ENCODE assay signal across 21 mouse cellular contexts in genomic region chr17:47622912-47623554, GRCm38 (mm10).
"Had no signal": no experiment of that assay in that cellular context is flagged by ENCODE, and none has a peak within 500 bp of the region (broad histone marks: within the 10 kb centered on the region; RNA-seq: fewer than 3 reads in every experiment).

No protein-coding gene starts in this region.

- H3K4me1 ChIP-seq: midbrain, embryonic 12.5 days; midbrain, embryonic 15.5 days; stomach, embryonic 15.5 days had no signal

- H3K9me3 ChIP-seq: kidney, embryonic 15.5 days; limb, embryonic 13.5 days; midbrain, embryonic 12.5 days; midbrain, embryonic 15.5 days; neural tube, embryonic 12.5 days; neural tube, embryonic 15.5 days; stomach, embryonic 15.5 days had no signal

- ATAC-seq: liver, postnatal 0 days; lung, postnatal 0 days; midbrain, embryonic 15.5 days had no signal

- DNase-seq: kidney, postnatal 10 days; kidney, postnatal 36 days; left cerebral cortex, postnatal 4 days; liver, postnatal 0 days; lung, embryonic 14.5 days; right cerebral cortex, adult 18-20 months; right cerebral cortex, postnatal 14 days; right cerebral cortex, postnatal 4 days; spleen, adult 18-20 months; thymus, postnatal 25 days had no signal

- H3K27ac ChIP-seq: kidney, embryonic 15.5 days; limb, embryonic 13.5 days; liver, embryonic 14.5 days; macrophage; midbrain, embryonic 12.5 days; midbrain, embryonic 15.5 days; neural tube, embryonic 12.5 days; neural tube, embryonic 15.5 days; stomach, embryonic 15.5 days had no signal

- H3K4me3 ChIP-seq: kidney, embryonic 15.5 days; limb, embryonic 13.5 days; midbrain, embryonic 12.5 days; midbrain, embryonic 15.5 days; neural tube, embryonic 12.5 days; neural tube, embryonic 15.5 days; stomach, embryonic 15.5 days had no signal

- H3K27me3 ChIP-seq: kidney, embryonic 15.5 days; limb, embryonic 13.5 days; midbrain, embryonic 12.5 days; midbrain, embryonic 15.5 days; neural tube, embryonic 12.5 days; neural tube, embryonic 15.5 days; stomach, embryonic 15.5 days had no signal

- H3K9ac ChIP-seq: kidney, embryonic 15.5 days; limb, embryonic 13.5 days; liver, embryonic 14.5 days; liver, postnatal 0 days; lung, embryonic 14.5 days; midbrain, embryonic 12.5 days; midbrain, embryonic 15.5 days; neural tube, embryonic 12.5 days; neural tube, embryonic 15.5 days; stomach, embryonic 15.5 days had no signal

- H3K4me2 ChIP-seq: kidney, embryonic 15.5 days; limb, embryonic 13.5 days; liver, embryonic 11.5 days; lung, embryonic 14.5 days; midbrain, embryonic 12.5 days; midbrain, embryonic 15.5 days; neural tube, embryonic 12.5 days; neural tube, embryonic 15.5 days; stomach, embryonic 15.5 days had no signal
